Mouse (Mus musculus) Patski (cell line): ENCODE data around the gene Dynlt1f. TPM values are rescaled to one million over a fixed set of nuclear protein-coding genes. Genes with fewer than 3 reads are reported as not detected.
"Not testable (repeated sequence)": the region's sequence is repeated elsewhere in the genome, so short reads cannot be mapped to it uniquely, and the experiment has no call there.

Source experiments
- ATAC-seq: fragments of 100-300 bp; one replicate; pipeline ENCODE4 v1.8.0; 2021
- CTCF ChIA-PET: fragments of 350-600 bp; sonication (Branson Sonifier 250); formaldehyde crosslinking; loops from one replicate; lab custom pipeline; 2022; ENCODE audit warnings: inconsistent platforms; lab: Charles Lee
- POLR2A ChIA-PET: fragments of 350-600 bp; sonication (Branson Sonifier 250); formaldehyde crosslinking; loops from one replicate; lab custom pipeline; 2022; ENCODE audit warnings: antibody characterized with exemption, inconsistent platforms; lab: Charles Lee
- DNase-seq: peaks from one replicate; pipeline ENCODE4 v3.0.0-alpha.2; 2011; ENCODE audit warnings: low read depth, low spot score
- H3K27me3 ChIP-seq: fragments of 371-371 bp; one replicate; pipeline ENCODE4 v1.5.1; 2021
- in situ Hi-C: fragments of 300-500 bp; cut with MboI; formaldehyde crosslinking; loops from 3 replicates; pipeline ENCODE4 v1.11.1; 2018; ENCODE audit warnings: low pct_unique_long_range_greater_than_20kb, mixed read lengths
- polyA plus RNA-seq: library from polyadenylated mRNA; unstranded; gene quantifications from one replicate; pipeline ENCODE4 v1.2.3, GENCODE M21; 2021

Gene Dynlt1f
- polyA plus RNA-seq, 1 experiment from 2014 or later, result 126 TPM

- POLR2A ChIA-PET, CTCF ChIA-PET, DNase-seq, H3K27me3 ChIP-seq: not testable (repeated sequence)
- in situ Hi-C loops, result loop anchor here (25.0 kb wide), 1 partner anchor 597 kb away; the partner anchor contains the start of genes Gtf2h5 and Serac1
- peak; percentile 89 for ATAC-seq
Measured at GRCm38 (mm10) chr17:6684464-6685287, 29.0 kb upstream of the Dynlt1f start.

- H3K27me3 ChIP-seq, DNase-seq, ATAC-seq, CTCF ChIA-PET, POLR2A ChIA-PET: not testable (repeated sequence)
- in situ Hi-C loops, result loop anchor here (25.0 kb wide), 1 partner anchor 596 kb away; the partner anchor contains the start of genes Gtf2h5 and Serac1
Measured at GRCm38 (mm10) chr17:6683702-6684101, 28.0 kb upstream of the Dynlt1f start.

- POLR2A ChIA-PET, CTCF ChIA-PET, ATAC-seq: not testable (repeated sequence)
Measured at GRCm38 (mm10) chr17:6681721-6682120, 26.0 kb upstream of the Dynlt1f start.

GRCm38 (mm10) chr17:6678063-6678462, 22.4 kb upstream of the Dynlt1f start:
- ATAC-seq, result peak; percentile 72
- CTCF ChIA-PET, DNase-seq, H3K27me3 ChIP-seq, POLR2A ChIA-PET: not testable (repeated sequence)
- in situ Hi-C loops, result loop anchor here (25.0 kb wide), 1 partner anchor 591 kb away; the partner anchor contains the start of genes Gtf2h5 and Serac1

More at GRCm38 (mm10) chr17:6681721-6682120, 26.0 kb upstream of the Dynlt1f start:
- in situ Hi-C loops, result loop anchor here (25.0 kb wide), 1 partner anchor 594 kb away; the partner anchor contains the start of genes Gtf2h5 and Serac1
- not testable (repeated sequence) for DNase-seq, H3K27me3 ChIP-seq

GRCm38 (mm10) chr17:6674297-6674696, 18.6 kb upstream of the Dynlt1f start:
- ATAC-seq, POLR2A ChIA-PET, CTCF ChIA-PET, in situ Hi-C loops, DNase-seq, H3K27me3 ChIP-seq: not testable (repeated sequence)

GRCm38 (mm10) chr17:6668522-6668921, 12.8 kb upstream of the Dynlt1f start:
- CTCF ChIA-PET, in situ Hi-C loops, ATAC-seq, POLR2A ChIA-PET, H3K27me3 ChIP-seq, DNase-seq: not testable (repeated sequence)

- ATAC-seq, DNase-seq, POLR2A ChIA-PET, CTCF ChIA-PET, in situ Hi-C loops, H3K27me3 ChIP-seq: not testable (repeated sequence)
Measured at GRCm38 (mm10) chr17:6665389-6665788, 9.7 kb upstream of the Dynlt1f start.

- in situ Hi-C loops, result not testable (repeated sequence)
Measured at GRCm38 (mm10) chr17:6662840-6663239, 7.1 kb upstream of the Dynlt1f start.

GRCm38 (mm10) chr17:6661093-6661816, 5.6 kb upstream of the Dynlt1f start:
- H3K27me3 ChIP-seq, CTCF ChIA-PET, ATAC-seq, in situ Hi-C loops, POLR2A ChIA-PET, DNase-seq: not testable (repeated sequence)

More at GRCm38 (mm10) chr17:6662840-6663239, 7.1 kb upstream of the Dynlt1f start:
- H3K27me3 ChIP-seq, CTCF ChIA-PET, ATAC-seq, POLR2A ChIA-PET, DNase-seq: not testable (repeated sequence)

GRCm38 (mm10) chr17:6660589-6660988, 4.9 kb upstream of the Dynlt1f start:
- DNase-seq, in situ Hi-C loops, POLR2A ChIA-PET, CTCF ChIA-PET, H3K27me3 ChIP-seq, ATAC-seq: not testable (repeated sequence)

GRCm38 (mm10) chr17:6658801-6659200, 3.1 kb upstream of the Dynlt1f start, which contains the start of gene Sytl3:
TSS of gene Sytl3 (plus strand) at chr17:6659093.
- DNase-seq, POLR2A ChIA-PET, CTCF ChIA-PET, ATAC-seq, in situ Hi-C loops, H3K27me3 ChIP-seq: not testable (repeated sequence)

- in situ Hi-C loops, ATAC-seq, POLR2A ChIA-PET, DNase-seq, CTCF ChIA-PET, H3K27me3 ChIP-seq: not testable (repeated sequence)
Measured at GRCm38 (mm10) chr17:6656471-6656870, 771 bp upstream of the Dynlt1f start.

- H3K27me3 ChIP-seq, DNase-seq, in situ Hi-C loops, POLR2A ChIA-PET, CTCF ChIA-PET: not testable (repeated sequence)
- peak; percentile 24 for ATAC-seq
Measured at GRCm38 (mm10) chr17:6655087-6655511, 601 bp downstream of the Dynlt1f start.

GRCm38 (mm10) chr17:6653341-6653946, 2.3 kb downstream of the Dynlt1f start:
- POLR2A ChIA-PET, H3K27me3 ChIP-seq, CTCF ChIA-PET, ATAC-seq, DNase-seq, in situ Hi-C loops: not testable (repeated sequence)
